In genomic region chr19:9106751-9107378, GRCm38 (mm10) we compare ENCODE assay signal across 10 mouse cellular contexts. TPM values are rescaled to one million over a fixed set of nuclear protein-coding genes. Genes with fewer than 3 reads are reported as not detected.
DNase-seq lines count a peak whose midpoint lies in the region; ATAC-seq and TF ChIP-seq lines count a peak whose summit lies in the region.
"Had no signal": no experiment of that assay in that cellular context is flagged by ENCODE, and none has a peak within 500 bp of the region (broad histone marks: within the 10 kb centered on the region; RNA-seq: fewer than 3 reads in every experiment).

No protein-coding gene starts in this region.

- no peak for DNase-seq in hindbrain, postnatal 0 days (ENCODE audit: low spot score)
- DNase-seq in hindbrain, embryonic 14.5 days (ENCODE audit: low spot score) = no peak
- DNase-seq in R1 (ENCODE audit: low read depth, low spot score) = peak; percentile 57
- DNase-seq in mesoderm, embryonic 11.5 days (ENCODE audit: low read depth, low spot score) = peak; percentile 35
- DNase-seq in layer of hippocampus, postnatal 14 days (ENCODE audit: low spot score in 2 of 2) = no peak
- no peak for DNase-seq in layer of hippocampus, adult 18-20 months (ENCODE audit: low spot score in 2 of 2)
- DNase-seq: right cerebral cortex, postnatal 25 days had no signal

- no peaks in the 10 kb centered on the region; the same call in 1 of the 2 replicates for H3K4me1 ChIP-seq in hindbrain, postnatal 0 days (ENCODE audit: insufficient read depth, low read length)
- no peaks in the 10 kb centered on the region for H3K4me1 ChIP-seq in hindbrain, embryonic 14.5 days (replicated peaks; ENCODE audit: control insufficient read depth, insufficient read depth, low read length)
- peaks cover 17% of the 10 kb centered on the region for H3K4me1 ChIP-seq in heart, embryonic 15.5 days (replicated peaks)

- H3K4me2 ChIP-seq in hindbrain, postnatal 0 days (ENCODE audit: low read depth, low read length) = no peak overlapping the region
- H3K4me2 ChIP-seq in hindbrain, embryonic 14.5 days (replicated peaks) = no peak overlapping the region
- H3K4me2 ChIP-seq in heart, embryonic 15.5 days = no peak overlapping the region

- TF ChIP-seq CTCF in hindbrain, postnatal 0 days (IDR thresholded peaks at IDR 0.05; ENCODE audit: low read depth) = no peak

- no peaks in the 10 kb centered on the region for H3K27me3 ChIP-seq in hindbrain, postnatal 0 days (ENCODE audit: insufficient read depth, low read length)
- no peaks in the 10 kb centered on the region for H3K27me3 ChIP-seq in hindbrain, embryonic 14.5 days (ENCODE audit: control insufficient read depth, insufficient read depth, low read length)
- no peaks in the 10 kb centered on the region for H3K27me3 ChIP-seq in heart, embryonic 15.5 days

- H3K27ac ChIP-seq in hindbrain, postnatal 0 days = peak overlapping the region; percentile 4; the same call in 1 of the 2 replicates
- H3K27ac ChIP-seq in hindbrain, embryonic 14.5 days = no peak overlapping the region
- peak overlapping the region; percentile 59 for H3K27ac ChIP-seq in heart, embryonic 15.5 days
- H3K27ac ChIP-seq: macrophage had no signal

- no peak overlapping the region for H3K4me3 ChIP-seq in hindbrain, postnatal 0 days (ENCODE audit: low read length)
- no peak overlapping the region for H3K4me3 ChIP-seq in hindbrain, embryonic 14.5 days (replicated peaks; ENCODE audit: low read length)
- no peak overlapping the region for H3K4me3 ChIP-seq in heart, embryonic 15.5 days

- 65% methylated on average over 4 of the region's 4 CpGs for WGBS in hindbrain, postnatal 0 days
- 77% methylated on average over 4 of the region's 4 CpGs for WGBS in hindbrain, embryonic 14.5 days
- 16% methylated on average over 4 of the region's 4 CpGs for WGBS in heart, embryonic 15.5 days

- ATAC-seq in hindbrain, postnatal 0 days = no peak
- no peak for ATAC-seq in hindbrain, embryonic 14.5 days (ENCODE audit: low FRiP score)
- no peak; the same call in 1 of the 2 replicates for ATAC-seq in heart, embryonic 15.5 days (replicated peaks; ENCODE audit: insufficient number of reproducible peaks, insufficient read depth, low FRiP score, low read depth)
- ATAC-seq in megakaryocyte, adult 5-6 weeks (ENCODE audit: poor library complexity, severe bottlenecking) = no peak

- no peak overlapping the region for H3K9ac ChIP-seq in hindbrain, postnatal 0 days (replicated peaks; ENCODE audit: low read length)
- H3K9ac ChIP-seq in hindbrain, embryonic 14.5 days = no peak overlapping the region; the same call in 1 of the 2 replicates
- no peak overlapping the region for H3K9ac ChIP-seq in heart, embryonic 15.5 days

- H3K9me3 ChIP-seq in hindbrain, postnatal 0 days (ENCODE audit: low read length) = no peaks in the 10 kb centered on the region
- H3K9me3 ChIP-seq in hindbrain, embryonic 14.5 days (ENCODE audit: control insufficient read depth, low read length) = no peaks in the 10 kb centered on the region
- H3K9me3 ChIP-seq in heart, embryonic 15.5 days (replicated peaks) = no peaks in the 10 kb centered on the region

- H3K36me3 ChIP-seq in hindbrain, postnatal 0 days (ENCODE audit: insufficient read depth, low read length) = 0 out of 2 replicates have a peak, but pooled peaks cover under 1% of the 10 kb centered on the region
- H3K36me3 ChIP-seq in hindbrain, embryonic 14.5 days (replicated peaks; ENCODE audit: control insufficient read depth, insufficient read depth) = no peaks in the 10 kb centered on the region
- H3K36me3 ChIP-seq in heart, embryonic 15.5 days = no peaks in the 10 kb centered on the region

RNA-seq across cellular contexts. Expression of gene Scgb1a1, which starts 19.1 kb away (rescaled TPM):
- not detected in 2 replicates for total RNA-seq in hindbrain, postnatal 0 days (2014; rRNA removed)
- not detected in 2 replicates for polyA plus RNA-seq in hindbrain, postnatal 0 days (2015; fragmentation: Nextera tagmentation; extraction: Ambion mirVana)
- not detected in 2 replicates for polyA plus RNA-seq in hindbrain, embryonic 14.5 days (2014; fragmentation: Nextera tagmentation; extraction: Ambion mirVana)
- 0.30 and 0.44 TPM in 2 replicates for polyA plus RNA-seq in heart, embryonic 15.5 days (2015; fragmentation: Nextera tagmentation; extraction: Ambion mirVana)
- total RNA-seq in megakaryocyte, adult 5-6 weeks (2015) = 0.82 and 1.5 TPM in 2 replicates
- 1.6 TPM in 1 of 2 replicates, not detected in the other for total RNA-seq in megakaryocyte, adult 5-6 weeks (2017)
- total RNA-seq in layer of hippocampus, postnatal 14 days (2021) = not detected
- total RNA-seq in layer of hippocampus, adult 18-20 months (2021) = not detected
- polyA plus RNA-seq: macrophage had no signal

RNA-seq across cellular contexts. Expression of gene Asrgl1, which starts 28.6 kb away (rescaled TPM):
- total RNA-seq in hindbrain, postnatal 0 days (2014; rRNA removed) = 27.5 and 30.8 TPM in 2 replicates
- 50.0 and 62.4 TPM in 2 replicates for polyA plus RNA-seq in hindbrain, postnatal 0 days (2015; fragmentation: Nextera tagmentation; extraction: Ambion mirVana)
- polyA plus RNA-seq in hindbrain, embryonic 14.5 days (2014; fragmentation: Nextera tagmentation; extraction: Ambion mirVana) = 27.0 and 32.2 TPM in 2 replicates
- polyA plus RNA-seq in heart, embryonic 15.5 days (2015; fragmentation: Nextera tagmentation; extraction: Ambion mirVana) = 15.4 and 16.1 TPM in 2 replicates
- total RNA-seq in megakaryocyte, adult 5-6 weeks (2015) = 7.2 and 9.5 TPM in 2 replicates
- total RNA-seq in megakaryocyte, adult 5-6 weeks (2017) = 7.5 and 8.3 TPM in 2 replicates
- 100 to 1,000 TPM; 134 to 142 TPM for total RNA-seq in layer of hippocampus, postnatal 14 days (2021)
- 100 to 1,000 TPM; 151 to 160 TPM for total RNA-seq in layer of hippocampus, adult 18-20 months (2021)

Comparison
In these comparisons a context has a peak if more than half of its experiments do, and no peak if none do; other contexts are left out.
1. DNase-seq: peak in R1 (single experiment) and mesoderm, embryonic 11.5 days (single experiment); none in hindbrain, postnatal 0 days (single experiment), hindbrain, embryonic 14.5 days (single experiment), layer of hippocampus, postnatal 14 days (0 of 2) and layer of hippocampus, adult 18-20 months (0 of 2).